Mouse (Mus musculus) E14TG2a.4 (cell line): ENCODE measurements around the gene 1810043G02Rik.

ENCODE experiments used
- CTCF ChIP-seq: conservative IDR thresholded peaks from 2 replicates; pipeline ENCODE4 v1.5.1; 2014; ENCODE audit warnings: low read length
- NANOG ChIP-seq: IDR thresholded peaks from 2 replicates; pipeline ENCODE4 v1.6.1; 2014; ENCODE audit warnings: borderline replicate concordance, low read length, mixed read lengths
- POU5F1 ChIP-seq: IDR thresholded peaks from 2 replicates; pipeline ENCODE4 v1.6.1; 2014; ENCODE audit warnings: low read length, borderline replicate concordance

GRCm38 (mm10) chr10:78008169-78008568, 29.8 kb downstream of the 1810043G02Rik start:
- TF ChIP-seq CTCF (no peak), POU5F1 (no peak), NANOG (no peak)
